Mouse (Mus musculus) hematopoietic stem cell, adult 5-6 weeks (primary cell): Measurements from ENCODE around the gene Tgfbr3. TPM values are rescaled to one million over a fixed set of nuclear protein-coding genes. Genes with fewer than 3 reads are reported as not detected.

ENCODE experiments used
- ATAC-seq, 2 experiments: fragments of 125-278 bp in 1 of 2; replicated peaks in 1 of 2; 2 replicates each; pipeline ENCODE4 v1.8.0; 2016 to 2017; ENCODE audit warnings: inconsistent platforms in 2 of 2, mild to moderate bottlenecking in 2 of 2, moderate number of reproducible peaks in 2 of 2, low read depth in 1 of 2, moderate TSS enrichment in 1 of 2; ENCODE audit not compliant: low FRiP score in 2 of 2, poor library complexity in 2 of 2, severe bottlenecking in 2 of 2, insufficient read depth in 1 of 2, low TSS enrichment in 1 of 2
- total RNA-seq: library from RNA; stranded (forward); fragments of 172-1452, 232-1000 nt; gene quantifications from 2 replicates; pipeline ENCODE4 v1.2.3, GENCODE M21; 2017

Gene Tgfbr3
- total RNA-seq, 1 experiment from 2014 or later = 17.4 TPM

GRCm38 (mm10) chr5:107119896-107120295 is 169.5 kb downstream of the Tgfbr3 start:
- no peak for ATAC-seq

- ATAC-seq = no peak
These were observed 172.6 kb downstream of the Tgfbr3 start for GRCm38 (mm10) chr5:107116821-107117220.

- ATAC-seq = no peak
These were observed 176.7 kb downstream of the Tgfbr3 start for GRCm38 (mm10) chr5:107112656-107113275.

- ATAC-seq = no peak
These were observed 177.6 kb downstream of the Tgfbr3 start for GRCm38 (mm10) chr5:107111802-107112201.

GRCm38 (mm10) chr5:107110880-107111520 is 178.4 kb downstream of the Tgfbr3 start:
- peak; percentile 52 to 82 for ATAC-seq

GRCm38 (mm10) chr5:107110089-107110879 is 179.1 kb downstream of the Tgfbr3 start:
- no peak for ATAC-seq

GRCm38 (mm10) chr5:107109416-107109815 is 180.0 kb downstream of the Tgfbr3 start:
- ATAC-seq = no peak

- no peak for ATAC-seq
These were observed 182.6 kb downstream of the Tgfbr3 start for GRCm38 (mm10) chr5:107106793-107107192.

GRCm38 (mm10) chr5:107106139-107106538 is 183.3 kb downstream of the Tgfbr3 start:
- ATAC-seq = no peak

- ATAC-seq = no peak
These were observed 185.8 kb downstream of the Tgfbr3 start for GRCm38 (mm10) chr5:107103591-107103990.

- no peak for ATAC-seq
These were observed 186.5 kb downstream of the Tgfbr3 start for GRCm38 (mm10) chr5:107102916-107103315.

GRCm38 (mm10) chr5:107101684-107102083 is 187.7 kb downstream of the Tgfbr3 start:
- no peak for ATAC-seq

- peak; percentile 74 to 76 for ATAC-seq
These were observed 188.3 kb downstream of the Tgfbr3 start for GRCm38 (mm10) chr5:107101135-107101534.

- no peak for ATAC-seq
These were observed 189.8 kb downstream of the Tgfbr3 start for GRCm38 (mm10) chr5:107099634-107100033.

- ATAC-seq = no peak
These were observed 190.4 kb downstream of the Tgfbr3 start for GRCm38 (mm10) chr5:107099076-107099475.

- no peak for ATAC-seq
These were observed 191.4 kb downstream of the Tgfbr3 start for GRCm38 (mm10) chr5:107098007-107098406.

GRCm38 (mm10) chr5:107097314-107097713 is 192.1 kb downstream of the Tgfbr3 start:
- ATAC-seq = no peak

- no peak for ATAC-seq
These were observed 195.2 kb downstream of the Tgfbr3 start for GRCm38 (mm10) chr5:107094233-107094632.
